Mouse (Mus musculus) heart, adult 11 months (tissue): ENCODE results near the gene Olfr10.
"Not testable (repeated sequence)": the region's sequence is repeated elsewhere in the genome, so short reads cannot be mapped to it uniquely, and the experiment has no call there.

Experiments used
- DNase-seq: peaks from one replicate; pipeline ENCODE4 v3.0.0; 2022

Olfr10 gene

GRCm38 (mm10) chr11:49304441-49304840 is at the start of gene Olfr10:
Olfr10 (plus strand) TSS chr11:49304741.
- no peak for DNase-seq

- no peak for DNase-seq
These were observed 45.2 kb upstream of the Olfr10 start for GRCm38 (mm10) chr11:49259296-49259695.

- DNase-seq, result peak; percentile 81
These were observed 44.7 kb upstream of the Olfr10 start for GRCm38 (mm10) chr11:49259829-49260228.

GRCm38 (mm10) chr11:49260598-49261312 is 43.8 kb upstream of the Olfr10 start:
- DNase-seq, result peak; percentile 96

- DNase-seq, result no peak
These were observed 43.2 kb upstream of the Olfr10 start for GRCm38 (mm10) chr11:49261313-49261855.

- DNase-seq, result peak; percentile 92
These were observed 42.3 kb upstream of the Olfr10 start for GRCm38 (mm10) chr11:49262286-49262685.

GRCm38 (mm10) chr11:49263149-49263548 is 41.4 kb upstream of the Olfr10 start:
- DNase-seq, result no peak

- peak; percentile 90 for DNase-seq
These were observed 40.5 kb upstream of the Olfr10 start for GRCm38 (mm10) chr11:49264081-49264480.

- no peak for DNase-seq
These were observed 39.9 kb upstream of the Olfr10 start for GRCm38 (mm10) chr11:49264622-49265021.

GRCm38 (mm10) chr11:49265101-49265500 is 39.4 kb upstream of the Olfr10 start:
- peak; percentile 78 for DNase-seq

GRCm38 (mm10) chr11:49266671-49267070 is 37.9 kb upstream of the Olfr10 start:
- DNase-seq, result peak; percentile 76

GRCm38 (mm10) chr11:49267316-49267715 is 37.2 kb upstream of the Olfr10 start:
- peak; percentile 87 for DNase-seq

GRCm38 (mm10) chr11:49267970-49268579 is 36.5 kb upstream of the Olfr10 start:
- DNase-seq, result peak; percentile 91

- DNase-seq, result peak; percentile 73
These were observed 34.8 kb upstream of the Olfr10 start for GRCm38 (mm10) chr11:49269761-49270160.

GRCm38 (mm10) chr11:49270368-49270767 is 34.2 kb upstream of the Olfr10 start:
- peak; percentile 61 for DNase-seq

GRCm38 (mm10) chr11:49271334-49271733 is 33.2 kb upstream of the Olfr10 start:
- DNase-seq, result peak; percentile 89

- peak; percentile 82 for DNase-seq
These were observed 30.6 kb upstream of the Olfr10 start for GRCm38 (mm10) chr11:49273834-49274519.

- DNase-seq, result no peak
These were observed 26.3 kb upstream of the Olfr10 start, which contains the start of gene Olfr1393 for GRCm38 (mm10) chr11:49278222-49278621. Olfr1393 (plus strand) TSS chr11:49278304.

- peak; percentile 14 for DNase-seq
These were observed 19.6 kb upstream of the Olfr10 start, which contains the start of gene Olfr1392 for GRCm38 (mm10) chr11:49284982-49285381. Olfr1392 (plus strand) TSS chr11:49285282.

- DNase-seq, result peak; percentile 5
These were observed 17.3 kb upstream of the Olfr10 start for GRCm38 (mm10) chr11:49287251-49287650.

GRCm38 (mm10) chr11:49292777-49293176 is 11.8 kb upstream of the Olfr10 start:
- DNase-seq, result peak; percentile 16

- not testable (repeated sequence) for DNase-seq
These were observed 4.0 kb downstream of the Olfr10 start for GRCm38 (mm10) chr11:49308547-49308946.

- no peak for DNase-seq
These were observed 17.9 kb downstream of the Olfr10 start, which contains the start of gene Olfr1391 for GRCm38 (mm10) chr11:49322442-49322841. Olfr1391 (plus strand) TSS chr11:49322742.
